11 mouse cellular contexts compared by ENCODE assay signal in genomic region chr15:101053832-101054459, GRCm38 (mm10). TPM values are rescaled to one million over a fixed set of nuclear protein-coding genes. Genes with fewer than 3 reads are reported as not detected.
A peak's percentile ranks its signal among the peaks of the same experiment; 100 is the strongest.
DNase-seq lines count a peak whose midpoint lies in the region; ATAC-seq lines count a peak whose summit lies in the region.
"Had no signal": no experiment of that assay in that cellular context is flagged by ENCODE, and none has a peak within 500 bp of the region (broad histone marks: within the 10 kb centered on the region; RNA-seq: fewer than 3 reads in every experiment).

No protein-coding gene starts in this region.

- no peaks in the 10 kb centered on the region for H3K36me3 ChIP-seq in liver, embryonic 15.5 days (replicated peaks)

- no peak overlapping the region for H3K27ac ChIP-seq in liver, embryonic 15.5 days (replicated peaks)

- 0 out of 2 replicates have a peak, but pooled peaks cover 9% of the 10 kb centered on the region for H3K4me1 ChIP-seq in liver, embryonic 15.5 days (replicated peaks)

- 16% methylated on average over 65 of the region's 65 CpGs for WGBS in liver, embryonic 15.5 days (ENCODE audit: insufficient replicate concordance)

- H3K4me3 ChIP-seq in liver, embryonic 15.5 days (replicated peaks): peak overlapping the region; percentile 29

- peak; percentile 63 for DNase-seq in embryo, embryonic 10 days (ENCODE audit: low spot score)
- no peak for DNase-seq in embryo, embryonic 10.5 days (ENCODE audit: low spot score)
- DNase-seq in thymus, postnatal 4 days: peak; percentile 16
- no peak for DNase-seq in thymus, postnatal 25 days
- no peak for DNase-seq in B cell, adult 2 months
- DNase-seq in left cerebral cortex, adult 9 months (ENCODE audit: low spot score in 2 of 2): no peak
- no peak for DNase-seq in layer of hippocampus, adult 8-10 months (ENCODE audit: low spot score in 2 of 2)
- DNase-seq: left cerebral cortex, postnatal 4 days had no signal

- no peak overlapping the region for H3K9ac ChIP-seq in liver, embryonic 15.5 days

- H3K4me2 ChIP-seq in liver, embryonic 15.5 days: peak overlapping the region; percentile 47

- peaks cover 83% of the 10 kb centered on the region for H3K27me3 ChIP-seq in liver, embryonic 15.5 days

- no peak for ATAC-seq in liver, embryonic 15.5 days (ENCODE audit: insufficient read depth)

- H3K9me3 ChIP-seq in liver, embryonic 15.5 days (replicated peaks): no peaks in the 10 kb centered on the region

RNA-seq across cellular contexts. Expression of gene Gm47841, which starts 6.7 kb away (rescaled TPM):
- polyA plus RNA-seq in liver, embryonic 15.5 days (2015; fragmentation: Nextera tagmentation; extraction: Ambion mirVana): not detected in 2 replicates
- total RNA-seq in layer of hippocampus, adult 8-10 months (2022): not detected
- total RNA-seq: adrenal gland, adult 18-20 months; left cerebral cortex, postnatal 4 days had no signal
- polyA plus RNA-seq: small intestine, adult 2 months had no signal

RNA-seq across cellular contexts. Expression of gene Fignl2, which starts 24.4 kb away (rescaled TPM):
- 0.07 and 0.08 TPM in 2 replicates for polyA plus RNA-seq in liver, embryonic 15.5 days (2015; fragmentation: Nextera tagmentation; extraction: Ambion mirVana)
- total RNA-seq in layer of hippocampus, adult 8-10 months (2022): 1 to 10 TPM; 1.3 to 2.4 (median 1.8) TPM

Comparison
In these comparisons a context has a peak if more than half of its experiments do, and no peak if none do; other contexts are left out.
1. DNase-seq: peak in embryo, embryonic 10 days (single experiment) and thymus, postnatal 4 days (single experiment); none in embryo, embryonic 10.5 days (single experiment), thymus, postnatal 25 days (single experiment), B cell, adult 2 months (0 of 2), left cerebral cortex, adult 9 months (0 of 2) and layer of hippocampus, adult 8-10 months (0 of 2).